Mouse (Mus musculus): ENCODE measurements around the gene Bloc1s1.

DNA sequence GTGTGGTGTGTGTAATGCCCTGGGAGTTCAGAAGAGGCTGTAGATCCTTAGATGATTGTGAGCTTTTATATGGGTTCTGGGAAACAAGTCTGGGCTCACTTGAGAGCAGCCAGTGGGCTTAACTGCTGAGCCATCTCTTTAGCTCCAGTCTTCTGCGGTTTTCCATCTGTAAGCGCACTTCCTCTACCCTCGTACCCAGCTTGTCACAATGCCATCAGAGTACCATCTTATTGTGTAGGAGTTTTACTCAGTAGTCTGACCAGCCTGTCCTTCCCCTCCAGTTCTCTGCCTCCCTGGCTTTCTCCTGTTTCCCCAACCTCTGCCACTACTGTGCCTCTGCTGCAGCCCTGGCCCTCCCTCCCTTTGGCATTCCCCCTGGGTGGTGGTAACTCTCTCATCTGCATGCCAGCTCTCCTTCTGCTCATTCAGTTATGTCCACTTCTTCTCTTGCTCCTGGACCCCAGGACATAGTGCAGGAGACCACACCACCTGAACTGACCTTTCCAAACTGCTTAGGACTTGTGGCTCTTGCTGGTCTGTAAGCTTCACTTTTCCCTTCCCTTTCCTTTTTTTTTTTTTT is 21.3 kb downstream of the Bloc1s1 start:
- no peak for TF ChIP-seq CTCF (conservative IDR thresholded peaks at IDR 0.05; ENCODE audit: low read length)
- no peak for TF ChIP-seq POU5F1 (IDR thresholded peaks at IDR 0.05; ENCODE audit: borderline replicate concordance, low read length)
